Mouse (Mus musculus): Measurements from ENCODE around the gene Nmral1. TPM values are rescaled to one million over a fixed set of nuclear protein-coding genes. Genes with fewer than 3 reads are reported as not detected.
A peak's percentile ranks its signal among the peaks of the same experiment; 100 is the strongest.

Gene Nmral1
- total and polyA plus RNA-seq, 2 experiments from 2014 or later, result 8.6 to 12.4 TPM

DNA sequence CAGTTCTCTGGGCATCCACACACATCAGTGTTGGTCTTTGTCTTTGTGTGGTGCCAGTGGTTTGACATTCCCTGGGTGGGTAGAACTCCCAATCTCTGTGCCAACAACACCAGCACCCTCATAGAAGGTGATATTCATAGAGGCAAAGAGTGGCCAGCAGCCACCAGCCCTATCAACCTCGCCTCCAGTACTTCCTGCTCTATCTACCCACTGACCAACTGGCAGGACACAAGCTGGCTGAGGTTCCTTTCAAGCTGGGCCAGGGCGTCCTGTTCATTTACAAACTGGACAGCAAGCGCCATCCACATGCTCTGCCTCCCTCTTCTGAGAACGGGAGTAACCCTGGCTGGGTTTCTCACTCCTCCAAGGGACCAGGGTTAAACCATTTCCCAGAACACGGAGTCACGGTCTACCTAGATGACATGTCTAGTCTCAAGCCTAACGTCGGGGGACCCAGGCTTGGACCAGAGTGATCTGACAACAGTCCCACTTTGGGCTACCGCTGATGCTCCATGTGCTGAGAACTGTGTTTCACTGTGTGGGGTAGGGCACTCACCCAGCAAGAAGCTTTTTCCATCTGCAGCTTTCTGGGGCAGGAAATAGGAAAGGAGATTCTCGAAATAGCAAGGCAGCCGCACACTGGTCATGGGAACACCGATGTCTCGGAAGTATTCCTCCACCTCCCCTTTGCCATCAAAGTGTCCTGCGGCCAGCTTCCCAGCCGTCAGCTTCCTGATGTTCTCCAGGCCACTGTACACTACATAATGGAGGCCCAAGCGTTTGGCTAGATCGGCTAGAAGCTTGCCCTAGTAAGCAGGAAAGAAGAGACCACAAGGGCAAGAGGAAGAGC, 5.1 kb downstream of the Nmral1 start:
- Histone ChIP-seq H3K4me3 (ENCODE audit: low read depth, low read length) (no peak overlapping the region), H3K36me3 (replicated peaks; ENCODE audit: control insufficient read depth, insufficient read depth, low read length) (peaks cover 15% of the 10 kb centered on the region; the same call in 1 of the 2 replicates), H3K27ac (ENCODE audit: low read depth) (peak overlapping the region; percentile 19; the same call in 1 of the 2 replicates), H3K9me3 (replicated peaks; ENCODE audit: control insufficient read depth, low read length) (no peaks in the 10 kb centered on the region), H3K9ac (replicated peaks; ENCODE audit: low read depth, low read length) (no peak overlapping the region), H3K27me3 (ENCODE audit: control insufficient read depth, insufficient read depth, low read length) (no peaks in the 10 kb centered on the region), H3K4me2 (ENCODE audit: low read depth, low read length) (no peak overlapping the region), H3K4me1 (ENCODE audit: control insufficient read depth, insufficient read depth) (no peaks in the 10 kb centered on the region)
- no peak for TF ChIP-seq CTCF (IDR thresholded peaks at IDR 0.05; ENCODE audit: low read depth)
- TF ChIP-seq EP300 (IDR thresholded peaks at IDR 0.05; ENCODE audit: low read depth), result no peak
- 75% methylated on average over 17 of the region's 17 CpGs for WGBS
- DNase-seq (ENCODE audit: low spot score) (no peak), ATAC-seq (ENCODE audit: insufficient read depth, low read depth) (no peak)

DNA sequence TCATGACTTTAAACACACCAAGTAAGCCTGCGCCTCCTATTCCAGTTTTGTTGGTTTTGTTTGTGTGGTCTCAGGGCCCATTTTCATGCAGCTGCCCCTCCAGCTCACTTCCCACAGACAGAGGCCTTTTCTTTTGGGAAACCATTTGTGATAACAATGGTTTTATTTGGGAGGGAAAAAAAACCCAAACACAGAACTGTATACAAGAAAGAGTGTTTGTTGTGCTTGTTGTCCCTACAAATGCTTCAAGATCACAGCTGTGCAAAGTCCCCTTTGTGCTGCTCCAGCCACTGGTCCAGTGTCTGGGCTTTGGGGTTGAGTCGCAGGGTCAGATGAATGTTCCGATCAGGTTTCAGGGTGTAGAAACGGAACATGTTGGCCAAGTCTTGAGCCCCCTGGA, 8.0 kb downstream of the Nmral1 start:
- TF ChIP-seq CTCF (IDR thresholded peaks at IDR 0.05; ENCODE audit: low read depth) (no peak), EP300 (IDR thresholded peaks at IDR 0.05; ENCODE audit: low read depth) (no peak)
- H3K36me3 ChIP-seq (replicated peaks; ENCODE audit: control insufficient read depth, insufficient read depth, low read length), result peaks cover 44% of the 10 kb centered on the region
- WGBS, result 97% methylated on average over 4 of the region's 4 CpGs

DNA sequence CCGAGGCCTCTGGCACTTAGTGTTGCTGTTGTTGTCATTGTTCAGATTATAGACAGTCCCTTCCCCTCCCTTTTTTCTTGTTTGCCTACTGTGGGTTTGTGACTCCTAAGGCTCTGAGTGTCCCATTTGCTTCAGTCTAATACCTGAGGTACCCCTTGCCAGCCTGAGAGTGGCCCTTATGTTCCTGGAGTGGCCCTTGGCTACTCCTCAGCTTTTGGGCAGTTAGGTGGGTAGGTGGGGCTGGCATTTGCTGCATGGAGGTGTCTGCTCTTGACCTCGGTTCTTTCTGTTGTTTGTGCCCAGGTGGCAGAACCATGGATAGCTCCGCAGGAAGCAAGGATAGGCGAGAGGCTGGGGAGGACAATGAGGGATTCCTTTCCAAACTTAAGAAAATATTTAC, 13.6 kb downstream of the Nmral1 start:
- TF ChIP-seq CTCF (IDR thresholded peaks at IDR 0.05; ENCODE audit: low read depth), result no peak
- no peak for TF ChIP-seq EP300 (IDR thresholded peaks at IDR 0.05; ENCODE audit: low read depth)
- 69% methylated on average over 4 of the region's 4 CpGs for WGBS

More for the DNA sequence above, 8.0 kb downstream of the Nmral1 start:
- DNase-seq (ENCODE audit: low spot score) (no peak), ATAC-seq (ENCODE audit: insufficient read depth, low read depth) (no peak)
- no peak overlapping the region for H3K9ac ChIP-seq (replicated peaks; ENCODE audit: low read depth, low read length)
- H3K9me3 ChIP-seq (replicated peaks; ENCODE audit: control insufficient read depth, low read length), result no peaks in the 10 kb centered on the region
- no peaks in the 10 kb centered on the region for H3K27me3 ChIP-seq (ENCODE audit: control insufficient read depth, insufficient read depth, low read length)
- no peak overlapping the region for H3K27ac ChIP-seq (ENCODE audit: low read depth)
- no peak overlapping the region for H3K4me2 ChIP-seq (ENCODE audit: low read depth, low read length)
- no peaks in the 10 kb centered on the region for H3K4me1 ChIP-seq (ENCODE audit: control insufficient read depth, insufficient read depth)
- H3K4me3 ChIP-seq (ENCODE audit: low read depth, low read length), result no peak overlapping the region

DNA sequence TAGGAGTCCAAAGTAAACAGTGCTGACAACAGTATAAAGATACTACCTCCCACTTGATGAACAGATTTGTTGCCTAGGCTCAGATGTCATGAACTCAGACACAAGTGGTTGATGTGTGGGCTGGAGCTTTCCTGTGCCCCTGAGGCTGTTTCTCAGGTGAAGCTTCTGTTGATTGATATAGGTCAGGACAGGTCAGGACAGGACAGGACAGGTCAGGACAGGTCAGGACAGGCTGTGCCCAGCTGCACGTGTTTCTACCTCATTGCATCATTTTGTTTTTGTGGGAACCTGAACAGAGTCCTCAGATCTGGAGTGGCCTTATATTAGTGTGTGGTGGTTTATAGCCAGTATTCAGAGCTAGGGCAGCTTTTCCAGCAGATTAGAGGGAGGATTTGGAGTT, 16.5 kb downstream of the Nmral1 start:
- TF ChIP-seq EP300 (IDR thresholded peaks at IDR 0.05; ENCODE audit: low read depth) (no peak), CTCF (IDR thresholded peaks at IDR 0.05; ENCODE audit: low read depth) (no peak)

More for the DNA sequence above, 13.6 kb downstream of the Nmral1 start:
- H3K4me1 ChIP-seq (ENCODE audit: control insufficient read depth, insufficient read depth), result no peaks in the 10 kb centered on the region
- no peak for DNase-seq (ENCODE audit: low spot score)
- H3K27ac ChIP-seq (ENCODE audit: low read depth), result no peak overlapping the region
- no peak overlapping the region for H3K4me2 ChIP-seq (ENCODE audit: low read depth, low read length)
- H3K27me3 ChIP-seq (ENCODE audit: control insufficient read depth, insufficient read depth, low read length), result no peaks in the 10 kb centered on the region
- H3K9ac ChIP-seq (replicated peaks; ENCODE audit: low read depth, low read length), result no peak overlapping the region
- ATAC-seq (ENCODE audit: insufficient read depth, low read depth), result no peak
- peaks cover 85% of the 10 kb centered on the region for H3K36me3 ChIP-seq (replicated peaks; ENCODE audit: control insufficient read depth, insufficient read depth, low read length)
- H3K4me3 ChIP-seq (ENCODE audit: low read depth, low read length), result no peak overlapping the region
- no peaks in the 10 kb centered on the region for H3K9me3 ChIP-seq (replicated peaks; ENCODE audit: control insufficient read depth, low read length)

DNA sequence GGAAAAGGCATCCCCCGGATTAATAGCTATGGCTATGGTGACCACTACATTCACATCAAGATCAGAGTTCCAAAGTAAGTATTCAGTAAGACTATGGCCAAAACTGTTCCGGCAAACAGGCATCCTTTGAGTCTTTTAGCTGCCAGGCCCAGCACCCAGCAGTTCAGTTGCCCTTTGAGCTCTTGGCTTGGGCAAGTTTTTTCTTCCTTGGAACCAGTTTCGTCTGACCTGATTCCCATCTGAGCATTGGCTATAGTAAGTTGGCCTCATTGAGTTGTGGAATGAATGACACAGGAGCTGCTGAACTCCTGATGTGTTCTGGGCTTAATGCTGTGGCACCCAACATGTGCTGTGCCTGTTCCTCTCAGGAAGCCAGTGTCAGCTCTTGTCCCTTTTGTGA, 17.9 kb downstream of the Nmral1 start:
- 95% methylated on average over 3 of the region's 3 CpGs for WGBS
- DNase-seq (ENCODE audit: low spot score), result no peak
- no peak for ATAC-seq (ENCODE audit: insufficient read depth, low read depth)
- TF ChIP-seq CTCF (IDR thresholded peaks at IDR 0.05; ENCODE audit: low read depth), result no peak
- TF ChIP-seq EP300 (IDR thresholded peaks at IDR 0.05; ENCODE audit: low read depth), result no peak
- H3K4me1 ChIP-seq (ENCODE audit: control insufficient read depth, insufficient read depth), result no peaks in the 10 kb centered on the region
- no peak overlapping the region for H3K4me3 ChIP-seq (ENCODE audit: low read depth, low read length)
- no peaks in the 10 kb centered on the region for H3K9me3 ChIP-seq (replicated peaks; ENCODE audit: control insufficient read depth, low read length)
- no peaks in the 10 kb centered on the region for H3K27me3 ChIP-seq (ENCODE audit: control insufficient read depth, insufficient read depth, low read length)
- H3K27ac ChIP-seq (ENCODE audit: low read depth), result no peak overlapping the region
- no peak overlapping the region for H3K9ac ChIP-seq (replicated peaks; ENCODE audit: low read depth, low read length)
- peaks cover 95% of the 10 kb centered on the region for H3K36me3 ChIP-seq (replicated peaks; ENCODE audit: control insufficient read depth, insufficient read depth, low read length)
- H3K4me2 ChIP-seq (ENCODE audit: low read depth, low read length), result no peak overlapping the region

More for the DNA sequence above, 16.5 kb downstream of the Nmral1 start:
- H3K4me1 ChIP-seq (ENCODE audit: control insufficient read depth, insufficient read depth), result no peaks in the 10 kb centered on the region
- no peak for ATAC-seq (ENCODE audit: insufficient read depth, low read depth)
- H3K9me3 ChIP-seq (replicated peaks; ENCODE audit: control insufficient read depth, low read length), result no peaks in the 10 kb centered on the region
- DNase-seq (ENCODE audit: low spot score), result no peak
- H3K27ac ChIP-seq (ENCODE audit: low read depth), result no peak overlapping the region
- H3K36me3 ChIP-seq (replicated peaks; ENCODE audit: control insufficient read depth, insufficient read depth, low read length), result peaks cover 95% of the 10 kb centered on the region
- H3K9ac ChIP-seq (replicated peaks; ENCODE audit: low read depth, low read length), result no peak overlapping the region
- no peak overlapping the region for H3K4me2 ChIP-seq (ENCODE audit: low read depth, low read length)
- no peaks in the 10 kb centered on the region for H3K27me3 ChIP-seq (ENCODE audit: control insufficient read depth, insufficient read depth, low read length)
- WGBS, result 65% methylated on average over 1 of the region's 1 CpGs
- H3K4me3 ChIP-seq (ENCODE audit: low read depth, low read length), result no peak overlapping the region
